Mouse (Mus musculus) midbrain, embryonic 14.5 days (tissue): ENCODE measurements around the gene Tmem205. TPM values are rescaled to one million over a fixed set of nuclear protein-coding genes. Genes with fewer than 3 reads are reported as not detected.

Experiments used
- ATAC-seq: fragments of 200-750 bp; cut with Nextera tagmentation; 2 replicates; pipeline ENCODE4 v1.8.0; 2017; ENCODE audit warnings: moderate number of reproducible peaks, moderate library complexity; ENCODE audit not compliant: low FRiP score, low TSS enrichment
- DNase-seq: peaks from one replicate; pipeline ENCODE4 v3.0.0-alpha.2; 2015
- H3K27ac ChIP-seq: fragments of 300-500 bp; sonication (generic); replicated peaks from 2 replicates; pipeline ENCODE4 v1.5.1; 2014; ENCODE audit warnings: mild to moderate bottlenecking, low read depth, low read length, moderate library complexity
- H3K27me3 ChIP-seq: fragments of 300-500 bp; sonication (generic); 2 replicates; pipeline ENCODE4 v1.6.1; 2014; ENCODE audit warnings: low read length, control low read depth, mixed read lengths; ENCODE audit not compliant: control insufficient read depth, insufficient read depth
- H3K36me3 ChIP-seq: fragments of 300-500 bp; sonication (generic); 2 replicates; pipeline ENCODE4 v1.6.1; 2014; ENCODE audit warnings: low read length, control low read depth; ENCODE audit not compliant: control insufficient read depth, insufficient read depth
- H3K4me1 ChIP-seq: fragments of 300-500 bp; sonication (generic); 2 replicates; pipeline ENCODE4 v1.6.1; 2014; ENCODE audit warnings: mild to moderate bottlenecking, antibody characterized with exemption, low read length, control low read depth; ENCODE audit not compliant: control insufficient read depth, insufficient read depth
- H3K4me2 ChIP-seq: fragments of 300-500 bp; sonication (generic); 2 replicates; pipeline ENCODE4 v1.6.1; 2014; ENCODE audit warnings: mild to moderate bottlenecking, low read length, moderate library complexity
- H3K4me3 ChIP-seq: fragments of 300-500 bp; sonication (generic); replicated peaks from 2 replicates; pipeline ENCODE4 v1.5.1; 2014; ENCODE audit warnings: low read depth, low read length
- H3K9ac ChIP-seq: fragments of 300-500 bp; sonication (generic); replicated peaks from 2 replicates; pipeline ENCODE4 v1.6.1; 2014; ENCODE audit warnings: mild to moderate bottlenecking, low read length, moderate library complexity
- H3K9me3 ChIP-seq: fragments of 300-500 bp; sonication (generic); 2 replicates; pipeline ENCODE4 v1.6.1; 2016; ENCODE audit warnings: low read length, control low read depth, mixed read lengths; ENCODE audit not compliant: control insufficient read depth
- WGBS: fragments of 180-500 bp; shearing (Covaris S2); extraction: QIAGEN DNeasy Blood & Tissue Kit; methylation state at CpG from one replicate; pipeline ENCODE4 v1.1.7; 2014; 5-methylcytosine and 5-hydroxymethylcytosine counted together
- polyA plus RNA-seq: library from polyadenylated mRNA; unstranded; fragments of >200 nt; fragmentation: Nextera tagmentation; extraction: Ambion mirVana; gene quantifications from 2 replicates; pipeline ENCODE4 v1.2.1, GENCODE M21; 2014

Gene Tmem205
- polyA plus RNA-seq, 1 experiment from 2014 or later: 42.2 TPM

DNA sequence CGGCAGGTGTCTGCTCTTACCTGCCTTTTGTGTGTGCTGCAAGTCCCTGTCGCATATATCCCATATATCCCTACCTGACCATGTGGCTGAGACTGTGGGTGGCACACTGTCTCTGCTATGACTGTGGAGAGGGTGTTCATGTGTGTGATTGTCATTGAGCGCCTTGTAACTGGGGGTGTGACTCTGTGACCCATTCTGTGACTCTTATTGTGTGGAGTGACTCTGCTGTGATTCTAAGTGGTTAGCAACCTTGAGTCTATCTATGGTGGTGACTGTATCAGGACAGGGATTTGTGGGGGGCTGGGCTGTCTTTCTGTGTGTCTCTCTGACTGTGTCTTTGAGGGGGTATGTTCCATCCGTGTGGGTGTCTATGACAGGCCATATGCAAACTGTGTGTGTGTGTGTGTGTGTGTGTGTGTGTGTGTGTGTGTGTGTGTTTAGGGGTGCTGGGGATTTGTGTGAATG lies 10.4 kb upstream of the Tmem205 start:
- H3K4me1 ChIP-seq: peaks cover 10% of the 10 kb centered on the region
- H3K27me3 ChIP-seq: no peaks in the 10 kb centered on the region
- ATAC-seq (no peak), DNase-seq (no peak)
- H3K9ac ChIP-seq: peak overlapping the region; percentile 86
- H3K4me2 ChIP-seq: peak overlapping the region; percentile 61
- peaks cover 26% of the 10 kb centered on the region for H3K36me3 ChIP-seq
- peak overlapping the region; percentile 81; the same call in 1 of the 2 replicates for H3K27ac ChIP-seq
- no peaks in the 10 kb centered on the region for H3K9me3 ChIP-seq
- peak overlapping the region; percentile 72 for H3K4me3 ChIP-seq
- 78% methylated on average over 4 of the region's 4 CpGs for WGBS

GRCm38 (mm10) chr9:21936692-21937570 lies 9.6 kb upstream of the Tmem205 start, which contains the start of gene Plppr2:
Gene Plppr2, plus strand, starts transcription at chr9:21937033.
- Histone ChIP-seq H3K9ac (peak within 1 kb of the TSS; percentile 86), H3K4me3 (peak within 1 kb of the TSS; percentile 72), H3K36me3 (peaks cover 21% of the 10 kb centered on the region), H3K4me2 (peak within 1 kb of the TSS; percentile 61), H3K9me3 (no peaks in the 10 kb centered on the region), H3K27me3 (no peaks in the 10 kb centered on the region), H3K27ac (peak within 1 kb of the TSS; percentile 81), H3K4me1 (peaks cover 10% of the 10 kb centered on the region)
- peak; percentile 98 for DNase-seq
- WGBS: under 1% methylated on average over 41 of the region's 43 CpGs
- peak; percentile 95 for ATAC-seq

DNA sequence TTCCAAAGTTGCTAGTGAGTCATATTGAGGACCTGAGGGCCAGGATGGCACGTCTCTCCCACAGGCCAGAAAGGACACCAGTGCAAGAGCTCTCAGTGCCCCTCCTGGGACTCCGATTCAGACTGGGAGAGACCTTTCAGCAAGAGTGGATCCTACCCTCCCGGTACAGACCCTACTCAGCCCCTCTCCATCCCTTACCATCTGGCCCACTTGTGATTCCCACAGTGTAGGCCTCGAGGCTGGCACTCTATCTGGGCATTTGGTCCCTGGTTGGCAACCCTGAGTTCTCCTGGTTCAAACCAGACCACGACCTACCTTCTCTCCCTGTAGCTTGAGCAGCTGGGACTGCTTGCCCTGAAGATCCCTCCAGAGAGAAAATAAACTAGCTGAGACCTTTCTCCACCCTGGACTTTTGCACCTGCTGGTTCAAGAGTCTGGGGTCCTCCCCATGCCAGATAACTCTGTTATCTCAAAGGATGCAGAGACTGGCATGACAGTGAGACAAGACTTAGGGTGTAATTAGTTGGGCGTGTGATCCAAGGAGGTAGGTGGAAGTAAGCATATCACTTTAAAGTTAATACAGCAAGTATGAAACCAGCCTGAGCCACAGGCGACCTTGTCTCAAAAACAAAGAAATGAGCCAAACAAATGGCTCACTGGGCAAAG lies 8.2 kb upstream of the Tmem205 start:
- H3K9ac ChIP-seq: no peak overlapping the region
- 86% methylated on average over 7 of the region's 7 CpGs for WGBS

DNA sequence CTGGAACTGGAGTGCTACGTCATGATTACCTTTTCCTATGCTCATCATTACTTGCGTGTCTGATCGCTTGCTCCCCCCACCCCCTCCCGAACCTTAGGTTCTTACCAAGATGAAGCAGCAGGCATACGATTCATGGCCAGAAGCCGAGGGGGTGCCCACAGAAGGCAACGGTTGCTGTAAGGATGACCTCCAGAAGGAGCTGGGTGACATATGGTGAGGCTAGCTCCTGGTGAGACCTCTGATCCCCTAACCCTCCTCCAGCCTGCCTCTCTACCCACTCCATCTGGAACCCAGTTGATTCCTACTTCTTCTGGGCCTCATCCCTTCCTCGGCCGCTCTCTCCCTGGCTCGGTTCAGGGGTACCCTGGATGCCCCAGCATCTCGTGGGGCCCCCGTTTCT lies 6.7 kb upstream of the Tmem205 start:
- Histone ChIP-seq H3K36me3 (peaks cover 1% of the 10 kb centered on the region; the same call in 1 of the 2 replicates), H3K4me1 (peaks cover 10% of the 10 kb centered on the region), H3K9ac (no peak overlapping the region), H3K4me2 (no peak overlapping the region), H3K4me3 (no peak overlapping the region), H3K27me3 (no peaks in the 10 kb centered on the region), H3K9me3 (no peaks in the 10 kb centered on the region), H3K27ac (no peak overlapping the region)
- DNase-seq (no peak), ATAC-seq (no peak)
- 90% methylated on average over 12 of the region's 12 CpGs for WGBS

More for the DNA sequence above, 8.2 kb upstream of the Tmem205 start:
- Histone ChIP-seq H3K27ac (no peak overlapping the region), H3K4me3 (no peak overlapping the region), H3K27me3 (no peaks in the 10 kb centered on the region), H3K36me3 (peaks cover 7% of the 10 kb centered on the region), H3K9me3 (no peaks in the 10 kb centered on the region), H3K4me2 (peak overlapping the region; percentile 61; the same call in 1 of the 2 replicates), H3K4me1 (peaks cover 10% of the 10 kb centered on the region)
- ATAC-seq (no peak), DNase-seq (no peak)

GRCm38 (mm10) chr9:21932445-21933137 lies 5.2 kb upstream of the Tmem205 start:
- 0 out of 2 replicates have a peak, but pooled peaks cover under 1% of the 10 kb centered on the region for H3K4me1 ChIP-seq
- no peak for ATAC-seq
- H3K9me3 ChIP-seq: no peaks in the 10 kb centered on the region
- WGBS: 61% methylated on average over 12 of the region's 12 CpGs
- no peak overlapping the region for H3K27ac ChIP-seq
- no peak overlapping the region for H3K9ac ChIP-seq
- no peaks in the 10 kb centered on the region for H3K27me3 ChIP-seq
- DNase-seq: no peak
- no peak overlapping the region for H3K4me3 ChIP-seq
- H3K36me3 ChIP-seq: no peaks in the 10 kb centered on the region
- H3K4me2 ChIP-seq: no peak overlapping the region

DNA sequence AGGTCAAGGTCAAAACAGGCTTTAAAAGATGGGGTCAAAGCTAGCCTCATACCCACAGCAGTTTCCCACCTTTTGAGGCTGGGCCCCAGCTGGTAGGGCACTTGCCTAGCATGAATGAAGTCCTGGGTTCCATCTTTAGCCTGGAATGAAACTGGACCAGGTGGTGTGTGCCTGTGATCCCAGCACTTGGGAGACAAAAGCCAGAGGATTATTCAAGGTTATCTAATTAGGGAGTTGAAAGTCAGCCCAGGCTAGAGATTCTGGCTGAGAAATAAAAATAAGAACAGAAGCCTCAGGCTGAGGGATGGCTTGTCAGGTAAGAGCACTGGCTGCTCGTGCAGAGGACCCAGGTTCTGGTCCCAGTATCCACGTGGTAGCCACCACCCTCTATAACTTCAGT lies 4.7 kb upstream of the Tmem205 start:
- DNase-seq (no peak), ATAC-seq (no peak)
- no peaks in the 10 kb centered on the region for H3K36me3 ChIP-seq
- H3K4me3 ChIP-seq: no peak overlapping the region
- no peak overlapping the region for H3K9ac ChIP-seq
- no peaks in the 10 kb centered on the region for H3K27me3 ChIP-seq
- WGBS: 57% methylated on average over 2 of the region's 2 CpGs
- H3K4me1 ChIP-seq: no peaks in the 10 kb centered on the region
- no peaks in the 10 kb centered on the region for H3K9me3 ChIP-seq
- no peak overlapping the region for H3K4me2 ChIP-seq
- H3K27ac ChIP-seq: no peak overlapping the region

DNA sequence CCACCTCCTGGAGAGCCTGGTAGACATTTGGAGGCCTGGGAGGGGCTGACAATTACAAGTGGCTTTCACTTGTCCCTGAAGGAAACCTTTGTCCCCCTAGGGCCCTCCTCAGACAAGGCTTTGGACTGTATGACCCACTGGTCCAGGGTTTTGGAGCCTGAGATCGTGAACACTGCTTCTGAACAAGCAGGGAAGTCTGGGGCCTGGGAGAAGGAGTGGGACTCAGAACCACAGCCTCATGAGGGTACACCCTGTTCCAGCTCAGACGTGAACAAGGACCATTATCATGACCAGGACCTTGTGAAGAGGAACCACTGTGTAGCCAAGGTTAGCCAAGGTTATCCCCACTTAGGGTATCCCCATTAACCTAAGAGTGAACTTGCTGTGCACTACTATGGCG lies 1.9 kb upstream of the Tmem205 start:
- H3K27ac ChIP-seq: no peak overlapping the region
- H3K9ac ChIP-seq: no peak overlapping the region
- H3K27me3 ChIP-seq: no peaks in the 10 kb centered on the region
- DNase-seq (no peak), ATAC-seq (no peak)
- H3K4me1 ChIP-seq: peaks cover 11% of the 10 kb centered on the region
- 86% methylated on average over 3 of the region's 3 CpGs for WGBS
- no peaks in the 10 kb centered on the region for H3K36me3 ChIP-seq
- H3K9me3 ChIP-seq: no peaks in the 10 kb centered on the region
- H3K4me2 ChIP-seq: no peak overlapping the region
- no peak overlapping the region for H3K4me3 ChIP-seq

GRCm38 (mm10) chr9:21926784-21927183 lies 572 bp downstream of the Tmem205 start:
- peak overlapping the region; percentile 59 for H3K9ac ChIP-seq
- no peaks in the 10 kb centered on the region for H3K27me3 ChIP-seq
- H3K4me2 ChIP-seq: peak overlapping the region; percentile 65
- whole genome bisulfite sequencing: 3% methylated on average over 6 of the region's 6 CpGs
- DNase-seq: peak; percentile 50
- H3K9me3 ChIP-seq: no peaks in the 10 kb centered on the region
- 0 out of 2 replicates have a peak, but pooled peaks cover 5% of the 10 kb centered on the region for H3K36me3 ChIP-seq
- no peak for ATAC-seq
- H3K4me3 ChIP-seq: peak overlapping the region; percentile 48
- H3K27ac ChIP-seq: peak overlapping the region; percentile 66; the same call in 1 of the 2 replicates
- H3K4me1 ChIP-seq: peaks cover 11% of the 10 kb centered on the region
